Mouse (Mus musculus) right cerebral cortex, postnatal 25 days (tissue): ENCODE results near the gene Ergic1.

Experiments used
- DNase-seq: peaks from one replicate; pipeline ENCODE4 v3.0.0; 2022

Ergic1 gene

GRCm38 (mm10) chr17:26540083-26540482, 21.2 kb upstream of the Ergic1 start:
- DNase-seq: no peak

GRCm38 (mm10) chr17:26544319-26544963, 16.8 kb upstream of the Ergic1 start:
- DNase-seq: no peak

- DNase-seq: no peak
Measured at GRCm38 (mm10) chr17:26547771-26548170, 13.5 kb upstream of the Ergic1 start.

DNA sequence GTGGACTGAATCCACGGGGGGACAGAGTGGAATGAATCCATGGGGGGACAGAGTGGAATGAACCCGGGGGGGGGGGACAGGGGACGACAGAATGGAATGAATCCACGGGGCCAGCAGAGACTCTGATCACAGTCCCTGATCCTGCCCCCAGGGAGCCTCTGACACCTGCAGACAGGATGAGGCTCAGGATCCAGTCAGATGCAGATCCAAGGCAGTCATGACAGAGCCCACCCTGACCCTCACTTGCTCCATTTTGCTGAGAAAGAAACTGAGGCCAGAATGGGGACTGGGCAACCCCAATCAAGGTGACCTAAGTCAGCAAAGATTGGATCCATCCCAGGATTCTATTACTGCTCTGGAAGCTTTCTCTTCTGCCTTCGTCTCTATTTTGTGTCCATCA, 12.7 kb upstream of the Ergic1 start:
- no peak for DNase-seq

- no peak for DNase-seq
Measured at GRCm38 (mm10) chr17:26549148-26549809, 12.0 kb upstream of the Ergic1 start.

DNA sequence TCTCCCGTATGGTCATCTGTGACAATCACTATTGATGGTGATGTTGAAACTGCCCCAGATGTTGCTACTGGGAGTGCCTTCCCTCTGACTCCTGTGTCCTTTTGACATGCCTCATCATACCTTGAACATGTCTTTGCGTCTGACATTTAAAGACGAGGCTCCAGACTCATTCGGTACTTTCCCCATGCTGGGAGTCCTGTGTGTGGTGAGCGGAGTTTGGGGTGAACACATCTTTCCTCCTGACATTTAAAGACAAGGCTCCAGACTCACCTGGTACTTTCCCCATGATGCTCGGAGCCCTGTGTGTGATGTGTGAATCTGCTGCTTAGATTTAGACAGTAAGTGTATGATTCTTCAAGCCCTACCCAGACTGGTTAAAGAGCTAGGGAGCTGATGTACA, 10.2 kb upstream of the Ergic1 start:
- DNase-seq: no peak

DNA sequence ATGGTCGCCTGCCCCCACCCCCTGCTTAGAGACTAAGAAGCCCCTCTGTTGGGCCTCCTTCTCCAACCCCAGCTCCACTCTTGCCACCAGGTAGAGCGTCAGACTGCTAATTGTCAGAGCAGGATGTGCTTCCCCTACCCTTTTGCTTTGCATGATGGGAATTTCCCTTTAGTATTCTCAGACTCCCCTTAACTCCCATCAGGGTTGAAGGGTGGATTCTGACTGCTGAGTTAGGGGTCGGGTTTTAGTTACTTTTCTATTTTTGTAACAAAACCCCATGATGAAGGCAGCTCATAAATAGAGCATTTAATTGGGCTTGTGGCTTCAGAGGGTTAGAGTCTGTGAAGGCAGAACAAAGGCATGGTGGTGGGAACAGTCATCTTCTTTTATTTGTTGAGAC, 8.3 kb upstream of the Ergic1 start:
- DNase-seq: no peak

DNA sequence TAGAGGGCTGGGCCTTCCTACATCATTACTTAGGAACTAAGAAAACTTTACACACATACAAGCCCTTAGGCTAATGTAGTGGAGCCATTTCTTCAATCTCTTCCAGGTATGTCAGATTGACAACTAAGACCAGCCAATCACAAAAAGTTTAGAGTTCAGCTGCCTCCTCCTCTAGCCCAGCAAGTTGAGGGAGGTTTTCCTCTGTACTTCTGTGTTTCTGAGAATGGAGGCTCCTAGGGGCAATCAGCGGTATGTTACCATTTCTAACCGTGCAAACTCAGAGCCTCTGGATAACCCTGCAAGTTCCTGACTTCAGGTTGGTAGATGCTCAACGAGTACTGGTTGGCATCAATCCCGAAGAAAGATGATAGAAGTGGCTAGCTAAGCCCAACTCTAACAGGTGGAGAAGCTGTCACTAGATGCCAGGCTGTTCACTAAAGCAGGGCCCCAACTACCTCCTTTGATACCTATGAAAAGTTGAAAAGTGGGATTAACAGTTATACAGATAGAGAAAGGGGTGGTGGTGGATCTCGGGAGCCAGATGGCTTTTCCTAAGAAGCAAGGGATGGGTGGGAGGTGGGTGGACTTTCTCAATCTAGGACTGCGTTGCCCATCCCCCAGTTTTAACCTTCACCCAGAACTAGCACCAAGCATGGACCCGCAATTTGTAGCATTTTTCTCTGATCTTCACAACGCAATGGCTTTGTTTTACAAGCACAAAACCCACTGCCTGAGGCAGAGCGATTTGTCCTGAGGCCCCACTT, 581 bp upstream of the Ergic1 start:
- DNase-seq: no peak

GRCm38 (mm10) chr17:26561651-26562181, 427 bp downstream of the Ergic1 start, which contains the start of gene Dusp1:
Gene Dusp1 (minus strand): TSS chr17:26562128.
- peak; percentile 38 for DNase-seq

- no peak for DNase-seq
Measured at GRCm38 (mm10) chr17:26562292-26562691, 1.0 kb downstream of the Ergic1 start.

GRCm38 (mm10) chr17:26563476-26563875, 2.2 kb downstream of the Ergic1 start:
- no peak for DNase-seq

DNA sequence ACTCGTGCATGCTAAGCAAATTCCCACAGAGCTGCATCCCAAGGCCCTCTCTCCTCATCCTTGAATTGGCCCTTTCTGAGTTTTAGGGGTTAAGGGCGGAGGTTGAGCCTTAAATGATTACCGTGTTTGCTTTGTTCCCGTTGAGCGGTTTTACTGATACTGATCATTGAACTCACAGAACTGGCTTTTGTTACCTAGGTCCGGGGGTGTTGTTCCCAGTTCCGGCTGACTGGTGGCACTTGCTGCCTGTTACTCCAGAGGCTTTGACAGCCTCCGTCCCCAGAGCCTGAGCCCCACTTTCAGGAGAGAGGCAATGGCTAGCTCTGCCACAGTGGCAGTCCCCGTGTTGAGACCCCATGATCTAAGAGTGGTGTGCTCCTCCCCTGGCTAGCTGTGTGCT, 3.1 kb downstream of the Ergic1 start:
- DNase-seq: no peak

DNA sequence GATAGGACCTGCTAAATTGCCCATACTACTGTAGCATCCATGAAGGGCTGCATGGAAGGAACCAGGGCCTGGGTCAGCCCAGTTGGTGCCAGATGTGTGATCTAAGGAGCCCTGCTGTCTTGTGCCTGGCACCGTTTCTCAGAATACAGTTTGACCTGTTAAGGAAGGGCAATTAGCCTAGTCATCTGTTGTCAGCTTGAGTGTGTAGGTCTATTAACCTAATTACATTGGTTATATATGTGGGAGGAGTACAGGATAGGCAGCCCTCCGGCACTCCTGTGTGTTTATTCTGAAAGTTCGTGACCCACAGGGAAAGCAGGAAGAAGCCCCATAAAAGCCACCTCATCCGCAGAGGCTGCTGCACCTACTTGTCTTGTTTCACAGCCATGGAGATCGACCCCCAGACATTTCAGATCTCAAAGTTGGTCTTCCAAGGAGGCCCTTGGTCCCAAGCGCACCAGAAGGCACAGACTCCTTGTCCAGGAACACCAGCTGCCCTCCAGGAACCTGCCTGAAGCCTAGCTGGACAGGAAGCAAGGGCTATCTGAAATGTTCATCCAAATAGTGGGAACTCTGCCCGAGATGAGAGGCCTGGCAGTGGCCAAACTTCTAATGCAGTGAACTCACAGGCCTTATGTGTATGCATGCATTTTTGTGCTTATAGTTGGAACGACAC, 6.0 kb downstream of the Ergic1 start:
- no peak for DNase-seq

DNA sequence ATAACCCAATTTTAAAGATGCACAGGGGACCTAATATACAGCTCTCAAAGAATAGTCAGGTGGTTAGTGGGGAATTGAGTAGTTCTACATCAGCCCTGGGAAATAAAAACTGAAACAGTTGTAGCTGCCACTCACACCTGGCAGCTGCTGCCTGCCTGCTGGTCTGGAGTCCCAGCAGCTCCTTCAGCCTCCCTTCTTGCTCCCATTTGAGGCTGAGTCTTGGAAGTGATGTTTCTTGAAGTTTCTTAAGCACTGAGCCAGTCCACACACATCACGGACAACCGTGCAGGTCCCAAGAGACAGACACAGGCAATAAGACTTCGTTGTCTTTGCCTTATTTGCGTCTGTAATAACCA, 6.5 kb downstream of the Ergic1 start:
- DNase-seq: no peak

GRCm38 (mm10) chr17:26569594-26570350, 8.5 kb downstream of the Ergic1 start:
- no peak for DNase-seq

GRCm38 (mm10) chr17:26570651-26571118, 9.4 kb downstream of the Ergic1 start:
- no peak for DNase-seq

GRCm38 (mm10) chr17:26571377-26571776, 10.1 kb downstream of the Ergic1 start:
- DNase-seq: no peak

GRCm38 (mm10) chr17:26572265-26572664, 11.0 kb downstream of the Ergic1 start:
- no peak for DNase-seq

GRCm38 (mm10) chr17:26574118-26574517, 12.8 kb downstream of the Ergic1 start:
- DNase-seq: no peak

DNA sequence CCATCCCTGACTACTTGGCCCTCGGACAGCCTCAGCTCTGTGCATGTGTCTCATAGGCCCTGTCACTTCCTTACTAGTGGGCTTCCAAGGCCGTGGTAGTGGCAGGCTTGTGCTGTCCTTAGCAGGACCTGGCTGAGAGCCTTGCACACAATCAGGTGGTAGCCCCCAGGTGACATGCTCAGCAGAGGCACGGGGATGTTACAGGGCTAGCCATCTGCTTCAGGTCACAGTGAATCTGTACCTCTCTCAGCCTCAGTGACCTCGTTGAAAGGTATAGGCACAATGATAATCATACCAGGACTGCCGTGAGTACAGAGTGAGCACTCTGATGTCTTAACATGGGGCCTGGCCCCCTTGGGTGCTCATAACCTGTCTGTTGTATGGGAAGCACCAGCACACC, 13.4 kb downstream of the Ergic1 start:
- DNase-seq: no peak

GRCm38 (mm10) chr17:26575786-26576690, 14.7 kb downstream of the Ergic1 start:
- peak; percentile 65 for DNase-seq
